Mouse (Mus musculus): Measurements from ENCODE around the gene Nalcn. TPM values are rescaled to one million over a fixed set of nuclear protein-coding genes. Genes with fewer than 3 reads are reported as not detected.

The Nalcn gene
- polyA plus RNA-seq, 1 experiment from 2014 or later, result 0.24 TPM

DNA sequence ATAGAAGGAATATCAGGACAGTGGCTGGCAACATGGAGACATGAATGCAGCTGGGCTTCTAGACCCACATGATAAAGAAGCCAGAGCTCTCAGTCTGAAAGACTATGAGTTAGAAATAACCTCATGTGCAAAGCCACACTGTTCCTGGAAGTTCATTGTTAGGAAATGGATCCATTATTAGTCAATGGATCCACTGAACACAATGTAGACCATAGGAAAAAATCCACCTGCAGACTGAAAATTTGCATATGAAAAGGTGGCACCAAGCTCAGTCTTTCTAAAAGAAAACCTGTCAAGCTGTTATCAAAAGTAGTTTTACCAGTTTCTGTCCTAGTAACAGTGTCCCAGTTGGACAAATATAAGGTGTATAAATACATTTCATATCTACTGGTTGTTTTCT, 39.5 kb downstream of the Nalcn start:
- H3K4me1 ChIP-seq (ENCODE audit: insufficient read depth, low read length), result no peaks in the 10 kb centered on the region
- no peaks in the 10 kb centered on the region for H3K9me3 ChIP-seq (ENCODE audit: low read length)
- no peak for ATAC-seq (ENCODE audit: low FRiP score, low TSS enrichment)
- no peak overlapping the region for H3K4me2 ChIP-seq (replicated peaks; ENCODE audit: low read depth, low read length)
- H3K36me3 ChIP-seq (ENCODE audit: insufficient read depth, low read length), result no peaks in the 10 kb centered on the region
- H3K9ac ChIP-seq (replicated peaks; ENCODE audit: low read length), result no peak overlapping the region
- no peaks in the 10 kb centered on the region for H3K27me3 ChIP-seq (ENCODE audit: insufficient read depth, low read length)
- no peak overlapping the region for H3K4me3 ChIP-seq (ENCODE audit: low read length)
- H3K27ac ChIP-seq (ENCODE audit: low read length), result no peak overlapping the region

GRCm38 (mm10) chr14:123582433-123582832, 44.5 kb downstream of the Nalcn start:
- Histone ChIP-seq H3K9me3 (ENCODE audit: low read length) (no peaks in the 10 kb centered on the region), H3K9ac (replicated peaks; ENCODE audit: low read length) (no peak overlapping the region), H3K36me3 (ENCODE audit: insufficient read depth, low read length) (no peaks in the 10 kb centered on the region), H3K4me1 (ENCODE audit: insufficient read depth, low read length) (no peaks in the 10 kb centered on the region), H3K27me3 (ENCODE audit: insufficient read depth, low read length) (no peaks in the 10 kb centered on the region), H3K27ac (ENCODE audit: low read length) (no peak overlapping the region), H3K4me2 (replicated peaks; ENCODE audit: low read depth, low read length) (no peak overlapping the region), H3K4me3 (ENCODE audit: low read length) (no peak overlapping the region)
- ATAC-seq (ENCODE audit: low FRiP score, low TSS enrichment), result no peak
- WGBS, result 72% methylated on average over 2 of the region's 2 CpGs

GRCm38 (mm10) chr14:123575356-123575755, 51.6 kb downstream of the Nalcn start:
- Histone ChIP-seq H3K27ac (ENCODE audit: low read length) (no peak overlapping the region), H3K4me2 (replicated peaks; ENCODE audit: low read depth, low read length) (no peak overlapping the region), H3K4me3 (ENCODE audit: low read length) (no peak overlapping the region), H3K9ac (replicated peaks; ENCODE audit: low read length) (no peak overlapping the region), H3K4me1 (ENCODE audit: insufficient read depth, low read length) (no peaks in the 10 kb centered on the region), H3K27me3 (ENCODE audit: insufficient read depth, low read length) (no peaks in the 10 kb centered on the region), H3K36me3 (ENCODE audit: insufficient read depth, low read length) (no peaks in the 10 kb centered on the region), H3K9me3 (ENCODE audit: low read length) (no peaks in the 10 kb centered on the region)
- no peak for ATAC-seq (ENCODE audit: low FRiP score, low TSS enrichment)
- 75% methylated on average over 4 of the region's 4 CpGs for WGBS

- H3K36me3 ChIP-seq (ENCODE audit: insufficient read depth, low read length), result no peaks in the 10 kb centered on the region
- H3K9me3 ChIP-seq (ENCODE audit: low read length), result no peaks in the 10 kb centered on the region
- no peak overlapping the region for H3K27ac ChIP-seq (ENCODE audit: low read length)
- H3K4me3 ChIP-seq (ENCODE audit: low read length), result no peak overlapping the region
- no peak overlapping the region for H3K9ac ChIP-seq (replicated peaks; ENCODE audit: low read length)
- H3K27me3 ChIP-seq (ENCODE audit: insufficient read depth, low read length), result no peaks in the 10 kb centered on the region
- H3K4me1 ChIP-seq (ENCODE audit: insufficient read depth, low read length), result no peaks in the 10 kb centered on the region
- no peak for ATAC-seq (ENCODE audit: low FRiP score, low TSS enrichment)
- H3K4me2 ChIP-seq (replicated peaks; ENCODE audit: low read depth, low read length), result no peak overlapping the region
Measured at GRCm38 (mm10) chr14:123574936-123575335, 52.0 kb downstream of the Nalcn start.

DNA sequence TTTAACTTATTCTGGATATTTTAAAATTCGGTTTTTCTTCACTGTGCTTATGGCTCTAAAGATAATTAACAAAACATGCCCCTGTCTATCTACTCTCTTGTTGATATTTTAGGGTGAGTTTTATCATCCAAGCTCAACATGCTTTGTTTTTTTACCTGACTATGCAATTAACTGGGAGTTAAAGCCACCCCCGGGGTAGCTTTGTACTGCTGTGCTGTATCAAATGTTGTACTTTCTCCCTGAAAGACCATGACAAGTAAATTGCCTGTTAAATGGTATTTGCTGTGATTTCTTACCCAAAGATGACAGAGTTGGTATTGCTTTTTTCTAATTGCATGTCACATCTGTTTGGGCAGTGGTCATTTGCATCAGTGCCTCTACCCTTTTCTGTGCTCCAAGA, 60.3 kb downstream of the Nalcn start:
- no peak for ATAC-seq (ENCODE audit: low FRiP score, low TSS enrichment)
- H3K4me1 ChIP-seq (ENCODE audit: insufficient read depth, low read length), result no peaks in the 10 kb centered on the region
- WGBS, result 63% methylated on average over 2 of the region's 2 CpGs
- no peaks in the 10 kb centered on the region for H3K36me3 ChIP-seq (ENCODE audit: insufficient read depth, low read length)
- no peaks in the 10 kb centered on the region for H3K27me3 ChIP-seq (ENCODE audit: insufficient read depth, low read length)
- no peak overlapping the region for H3K4me2 ChIP-seq (replicated peaks; ENCODE audit: low read depth, low read length)
- no peak overlapping the region for H3K27ac ChIP-seq (ENCODE audit: low read length)
- no peak overlapping the region for H3K9ac ChIP-seq (replicated peaks; ENCODE audit: low read length)
- H3K4me3 ChIP-seq (ENCODE audit: low read length), result no peak overlapping the region
- H3K9me3 ChIP-seq (ENCODE audit: low read length), result no peaks in the 10 kb centered on the region

GRCm38 (mm10) chr14:123555533-123555932, 71.4 kb downstream of the Nalcn start:
- H3K27me3 ChIP-seq (ENCODE audit: insufficient read depth, low read length), result no peaks in the 10 kb centered on the region
- H3K4me2 ChIP-seq (replicated peaks; ENCODE audit: low read depth, low read length), result no peak overlapping the region
- no peak overlapping the region for H3K9ac ChIP-seq (replicated peaks; ENCODE audit: low read length)
- no peaks in the 10 kb centered on the region for H3K9me3 ChIP-seq (ENCODE audit: low read length)
- no peak for ATAC-seq (ENCODE audit: low FRiP score, low TSS enrichment)
- H3K4me1 ChIP-seq (ENCODE audit: insufficient read depth, low read length), result no peaks in the 10 kb centered on the region
- H3K4me3 ChIP-seq (ENCODE audit: low read length), result no peak overlapping the region
- H3K36me3 ChIP-seq (ENCODE audit: insufficient read depth, low read length), result no peaks in the 10 kb centered on the region
- no peak overlapping the region for H3K27ac ChIP-seq (ENCODE audit: low read length)

DNA sequence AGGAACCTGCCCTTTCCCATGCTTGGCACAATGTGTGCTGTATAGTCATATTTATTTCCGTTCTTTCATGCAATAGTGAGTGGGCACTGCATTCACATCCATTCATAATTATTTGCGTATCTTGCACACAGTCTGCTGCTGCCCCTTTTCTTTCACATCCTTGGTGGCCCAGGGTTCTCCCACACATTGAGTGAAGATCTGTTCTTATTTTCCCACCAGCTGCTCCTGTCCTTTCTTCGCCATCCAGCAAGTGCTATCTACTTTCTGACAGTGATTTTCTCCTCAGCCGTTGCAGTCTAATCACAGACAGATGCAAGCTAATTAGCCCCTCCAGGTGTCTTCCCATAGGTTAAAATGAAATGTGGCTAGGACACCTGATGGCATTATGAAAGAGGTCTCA, 72.0 kb downstream of the Nalcn start:
- Histone ChIP-seq H3K4me3 (ENCODE audit: low read length) (no peak overlapping the region), H3K27ac (ENCODE audit: low read length) (no peak overlapping the region), H3K9me3 (ENCODE audit: low read length) (no peaks in the 10 kb centered on the region), H3K4me1 (ENCODE audit: insufficient read depth, low read length) (no peaks in the 10 kb centered on the region), H3K27me3 (ENCODE audit: insufficient read depth, low read length) (no peaks in the 10 kb centered on the region), H3K9ac (replicated peaks; ENCODE audit: low read length) (no peak overlapping the region), H3K4me2 (replicated peaks; ENCODE audit: low read depth, low read length) (no peak overlapping the region), H3K36me3 (ENCODE audit: insufficient read depth, low read length) (no peaks in the 10 kb centered on the region)
- 68% methylated on average over 4 of the region's 4 CpGs for WGBS
- no peak for ATAC-seq (ENCODE audit: low FRiP score, low TSS enrichment)

GRCm38 (mm10) chr14:123542362-123542761, 84.6 kb downstream of the Nalcn start:
- ATAC-seq (ENCODE audit: low FRiP score, low TSS enrichment), result no peak
- Histone ChIP-seq H3K9me3 (ENCODE audit: low read length) (no peaks in the 10 kb centered on the region), H3K27ac (ENCODE audit: low read length) (no peak overlapping the region), H3K4me2 (replicated peaks; ENCODE audit: low read depth, low read length) (no peak overlapping the region), H3K4me1 (ENCODE audit: insufficient read depth, low read length) (no peaks in the 10 kb centered on the region), H3K36me3 (ENCODE audit: insufficient read depth, low read length) (no peaks in the 10 kb centered on the region), H3K27me3 (ENCODE audit: insufficient read depth, low read length) (no peaks in the 10 kb centered on the region), H3K9ac (replicated peaks; ENCODE audit: low read length) (no peak overlapping the region), H3K4me3 (ENCODE audit: low read length) (no peak overlapping the region)

- Histone ChIP-seq H3K4me1 (ENCODE audit: insufficient read depth, low read length) (no peaks in the 10 kb centered on the region), H3K27ac (ENCODE audit: low read length) (no peak overlapping the region), H3K36me3 (ENCODE audit: insufficient read depth, low read length) (no peaks in the 10 kb centered on the region), H3K9ac (replicated peaks; ENCODE audit: low read length) (no peak overlapping the region), H3K9me3 (ENCODE audit: low read length) (no peaks in the 10 kb centered on the region), H3K4me2 (replicated peaks; ENCODE audit: low read depth, low read length) (no peak overlapping the region), H3K4me3 (ENCODE audit: low read length) (no peak overlapping the region), H3K27me3 (ENCODE audit: insufficient read depth, low read length) (no peaks in the 10 kb centered on the region)
- 68% methylated on average over 2 of the region's 2 CpGs for WGBS
- ATAC-seq (ENCODE audit: low FRiP score, low TSS enrichment), result no peak
Measured at GRCm38 (mm10) chr14:123535636-123536035, 91.3 kb downstream of the Nalcn start.

GRCm38 (mm10) chr14:123533000-123533399, 93.9 kb downstream of the Nalcn start:
- Histone ChIP-seq H3K27me3 (ENCODE audit: insufficient read depth, low read length) (no peaks in the 10 kb centered on the region), H3K27ac (ENCODE audit: low read length) (no peak overlapping the region), H3K36me3 (ENCODE audit: insufficient read depth, low read length) (no peaks in the 10 kb centered on the region), H3K9ac (replicated peaks; ENCODE audit: low read length) (no peak overlapping the region), H3K9me3 (ENCODE audit: low read length) (no peaks in the 10 kb centered on the region), H3K4me1 (ENCODE audit: insufficient read depth, low read length) (no peaks in the 10 kb centered on the region), H3K4me3 (ENCODE audit: low read length) (no peak overlapping the region), H3K4me2 (replicated peaks; ENCODE audit: low read depth, low read length) (no peak overlapping the region)
- WGBS, result 88% methylated on average over 1 of the region's 1 CpGs
- ATAC-seq (ENCODE audit: low FRiP score, low TSS enrichment), result no peak

- no peaks in the 10 kb centered on the region for H3K9me3 ChIP-seq (ENCODE audit: low read length)
- no peaks in the 10 kb centered on the region for H3K27me3 ChIP-seq (ENCODE audit: insufficient read depth, low read length)
- no peak overlapping the region for H3K9ac ChIP-seq (replicated peaks; ENCODE audit: low read length)
- no peaks in the 10 kb centered on the region for H3K36me3 ChIP-seq (ENCODE audit: insufficient read depth, low read length)
- no peak overlapping the region for H3K4me2 ChIP-seq (replicated peaks; ENCODE audit: low read depth, low read length)
- H3K27ac ChIP-seq (ENCODE audit: low read length), result no peak overlapping the region
- H3K4me1 ChIP-seq (ENCODE audit: insufficient read depth, low read length), result no peaks in the 10 kb centered on the region
- no peak for ATAC-seq (ENCODE audit: low FRiP score, low TSS enrichment)
- WGBS, result 38% methylated on average over 1 of the region's 1 CpGs
- no peak overlapping the region for H3K4me3 ChIP-seq (ENCODE audit: low read length)
Measured at GRCm38 (mm10) chr14:123531271-123531670, 95.7 kb downstream of the Nalcn start.

Data from kidney, embryonic 16.5 days (tissue).